Mouse (Mus musculus): ENCODE measurements at regions not wholly inside any gene's neighbourhood (a gene's known extent, or its start where the extent isn't known, plus 50 kb on each side); places are given as distances from the start of the nearest gene placed in this dataset.

DNA sequence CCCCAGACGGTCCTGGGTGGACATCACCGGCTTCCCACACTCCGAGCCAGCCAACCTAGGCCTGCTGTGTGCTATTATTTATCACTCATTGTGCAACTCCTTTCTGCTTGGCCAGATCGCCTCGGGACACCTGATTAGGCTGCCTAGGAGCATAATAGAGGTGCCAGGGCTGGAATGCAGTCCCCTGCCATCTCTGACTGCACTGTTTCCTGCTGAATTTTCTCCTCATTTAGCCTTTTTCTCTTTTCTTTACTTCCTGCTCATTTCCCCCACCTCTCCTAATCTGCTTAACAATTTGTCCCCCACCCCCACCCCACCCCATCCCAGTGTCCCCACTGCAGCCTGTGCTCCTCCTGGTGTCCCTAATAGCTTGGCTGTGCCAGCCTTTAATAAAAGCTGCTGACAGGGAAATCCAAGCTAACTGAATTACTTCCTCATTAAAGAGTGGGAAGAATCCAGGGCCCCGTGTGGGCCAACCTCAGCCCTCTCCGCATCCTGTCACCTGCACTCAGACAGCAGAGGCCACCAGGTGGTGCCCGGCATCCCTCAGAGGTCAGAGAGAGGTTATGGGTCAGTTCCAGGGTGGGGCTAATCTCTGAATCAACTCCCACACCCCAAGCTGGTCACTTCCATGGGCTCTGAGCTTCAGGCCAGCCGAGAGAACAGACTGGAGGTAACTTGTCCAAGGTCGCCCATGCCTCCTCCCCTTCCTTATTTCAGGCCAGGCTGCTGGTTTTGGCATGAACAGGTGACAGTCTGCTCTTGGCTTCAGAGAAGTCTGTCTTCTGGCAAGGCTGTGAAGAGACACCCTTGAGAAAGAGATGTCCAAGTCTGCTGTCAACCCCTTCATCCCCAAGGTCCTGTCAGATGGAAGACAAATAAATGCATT is 269.3 kb upstream of the Sdk2 start:
- WGBS (ENCODE audit: insufficient replicate concordance) = 53% methylated on average over 10 of the region's 10 CpGs

DNA sequence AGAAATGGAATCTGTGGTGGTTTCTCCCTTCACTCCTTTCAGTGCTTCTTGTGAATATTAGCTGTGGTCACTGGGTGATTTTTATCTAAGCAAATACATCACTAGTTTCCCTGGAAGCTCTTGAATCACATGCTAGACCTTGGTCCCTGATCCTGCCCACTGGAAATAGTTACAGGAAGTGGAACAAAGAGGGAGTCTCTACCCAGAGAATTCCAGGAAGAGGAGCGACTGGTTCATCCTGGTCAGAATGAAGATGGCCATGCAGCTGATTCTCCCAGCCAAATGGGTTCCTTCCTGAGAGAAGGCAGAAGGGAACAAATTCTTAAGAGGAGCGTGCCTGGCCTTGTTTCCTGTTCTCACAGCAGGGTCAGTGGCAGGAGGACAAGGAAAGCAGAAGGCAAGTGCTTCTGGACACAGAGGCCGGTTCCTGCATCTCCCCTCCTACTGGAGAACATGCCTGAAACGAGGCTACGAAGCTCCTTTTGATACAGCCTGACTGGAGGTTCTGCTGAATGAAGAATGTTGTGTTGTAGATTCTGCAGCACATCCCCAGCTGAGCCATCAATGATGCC is 264.8 kb upstream of the Sdk2 start:
- Histone ChIP-seq H3K4me3 (ENCODE audit: low read depth, low read length) (no peak overlapping the region), H3K9ac (ENCODE audit: low read depth, low read length) (no peak overlapping the region), H3K9me3 (replicated peaks; ENCODE audit: control insufficient read depth, low read length) (no peaks in the 10 kb centered on the region), H3K4me1 (ENCODE audit: control insufficient read depth, insufficient read depth, low read length) (no peaks in the 10 kb centered on the region), H3K27me3 (ENCODE audit: control insufficient read depth, insufficient read depth, low read length) (no peaks in the 10 kb centered on the region), H3K36me3 (ENCODE audit: control insufficient read depth, insufficient read depth, low read length) (no peaks in the 10 kb centered on the region), H3K4me2 (no peak overlapping the region), H3K27ac (ENCODE audit: low read depth, low read length) (no peak overlapping the region)
- no peak for ATAC-seq (replicated peaks; ENCODE audit: insufficient number of reproducible peaks, low FRiP score, low TSS enrichment)
- WGBS (ENCODE audit: insufficient replicate concordance) = 57% methylated on average over 5 of the region's 5 CpGs

More for the DNA sequence above, 269.3 kb upstream of the Sdk2 start:
- Histone ChIP-seq H3K4me1 (ENCODE audit: control insufficient read depth, insufficient read depth, low read length) (no peaks in the 10 kb centered on the region), H3K27me3 (ENCODE audit: control insufficient read depth, insufficient read depth, low read length) (no peaks in the 10 kb centered on the region), H3K36me3 (ENCODE audit: control insufficient read depth, insufficient read depth, low read length) (no peaks in the 10 kb centered on the region), H3K27ac (ENCODE audit: low read depth, low read length) (no peak overlapping the region), H3K4me3 (ENCODE audit: low read depth, low read length) (no peak overlapping the region), H3K4me2 (no peak overlapping the region), H3K9ac (ENCODE audit: low read depth, low read length) (no peak overlapping the region), H3K9me3 (replicated peaks; ENCODE audit: control insufficient read depth, low read length) (no peaks in the 10 kb centered on the region)
- ATAC-seq (replicated peaks; ENCODE audit: insufficient number of reproducible peaks, low FRiP score, low TSS enrichment) = no peak

DNA sequence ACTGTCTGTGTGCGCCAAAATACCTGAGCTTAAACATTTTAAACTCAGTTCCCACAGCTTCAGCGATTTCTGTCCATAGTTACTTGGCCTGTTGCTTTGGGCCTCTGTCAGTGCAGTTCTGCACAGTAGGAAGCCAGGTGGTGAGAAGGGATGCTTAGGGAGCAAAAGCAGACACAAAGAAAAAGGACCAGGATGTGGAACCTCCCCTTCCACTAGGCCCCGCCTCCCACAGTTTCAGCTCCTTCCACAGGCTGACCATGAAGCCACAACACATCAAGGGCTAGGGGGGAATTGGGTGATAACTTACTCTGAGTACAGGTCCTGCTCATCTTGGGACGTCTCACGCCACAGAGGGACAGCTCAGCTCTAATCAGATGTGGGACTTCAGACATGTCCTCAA is 263.5 kb upstream of the Sdk2 start:
- Histone ChIP-seq H3K27ac (ENCODE audit: low read depth, low read length) (no peak overlapping the region), H3K9me3 (replicated peaks; ENCODE audit: control insufficient read depth, low read length) (no peaks in the 10 kb centered on the region), H3K4me1 (ENCODE audit: control insufficient read depth, insufficient read depth, low read length) (no peaks in the 10 kb centered on the region), H3K9ac (ENCODE audit: low read depth, low read length) (no peak overlapping the region), H3K4me3 (ENCODE audit: low read depth, low read length) (no peak overlapping the region), H3K27me3 (ENCODE audit: control insufficient read depth, insufficient read depth, low read length) (no peaks in the 10 kb centered on the region), H3K36me3 (ENCODE audit: control insufficient read depth, insufficient read depth, low read length) (no peaks in the 10 kb centered on the region), H3K4me2 (no peak overlapping the region)
- 83% methylated on average over 5 of the region's 5 CpGs for whole genome bisulfite sequencing (ENCODE audit: insufficient replicate concordance)
- no peak for ATAC-seq (replicated peaks; ENCODE audit: insufficient number of reproducible peaks, low FRiP score, low TSS enrichment)

DNA sequence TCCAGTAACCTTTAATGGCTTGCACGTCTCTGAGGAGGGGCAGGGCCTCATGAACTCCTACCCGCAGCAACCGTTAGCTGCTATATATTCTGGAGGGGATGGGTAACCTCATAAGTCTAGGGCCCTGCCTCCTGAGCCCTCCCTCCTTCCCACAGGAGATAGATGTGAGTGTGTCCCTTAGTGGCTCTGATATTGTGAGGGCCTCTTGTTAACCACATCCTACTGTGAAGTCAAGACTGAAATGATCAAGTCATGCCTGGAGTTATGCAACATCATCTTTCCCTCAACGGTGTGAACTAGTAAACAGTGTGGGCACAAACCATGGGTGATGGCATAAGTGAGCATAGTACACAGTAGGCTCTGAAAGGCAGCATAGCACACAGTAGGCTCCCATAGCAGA is 255.8 kb upstream of the Sdk2 start:
- H3K36me3 ChIP-seq (ENCODE audit: control insufficient read depth, insufficient read depth, low read length) = no peaks in the 10 kb centered on the region
- H3K27ac ChIP-seq (ENCODE audit: low read depth, low read length) = no peak overlapping the region
- H3K4me3 ChIP-seq (ENCODE audit: low read depth, low read length) = no peak overlapping the region
- H3K4me2 ChIP-seq = no peak overlapping the region
- WGBS (ENCODE audit: insufficient replicate concordance) = 77% methylated on average over 4 of the region's 4 CpGs
- no peaks in the 10 kb centered on the region for H3K27me3 ChIP-seq (ENCODE audit: control insufficient read depth, insufficient read depth, low read length)
- H3K4me1 ChIP-seq (ENCODE audit: control insufficient read depth, insufficient read depth, low read length) = no peaks in the 10 kb centered on the region; the same call in none of the 2 replicates
- ATAC-seq (replicated peaks; ENCODE audit: insufficient number of reproducible peaks, low FRiP score, low TSS enrichment) = no peak
- no peaks in the 10 kb centered on the region for H3K9me3 ChIP-seq (replicated peaks; ENCODE audit: control insufficient read depth, low read length)
- H3K9ac ChIP-seq (ENCODE audit: low read depth, low read length) = no peak overlapping the region

DNA sequence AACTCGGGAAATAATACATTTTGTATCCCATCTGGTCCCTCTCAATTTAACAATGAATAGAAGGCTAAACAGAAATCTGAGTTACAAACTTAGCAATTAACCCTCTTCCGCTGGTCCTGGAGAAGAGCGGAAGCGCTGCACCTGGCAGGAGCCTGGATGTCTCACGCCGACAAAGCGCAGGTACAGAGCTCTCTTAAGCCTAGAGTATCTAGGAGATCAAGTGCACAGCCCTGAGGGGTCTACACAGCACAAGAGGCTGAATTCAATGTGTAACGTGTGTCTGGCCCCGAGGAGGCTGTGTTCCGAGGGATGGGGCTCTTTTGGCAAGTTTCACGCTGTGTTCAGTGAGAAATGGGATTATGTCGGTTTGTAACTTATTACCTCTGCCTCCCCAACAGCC is 255.1 kb upstream of the Sdk2 start:
- H3K27me3 ChIP-seq (ENCODE audit: control insufficient read depth, insufficient read depth, low read length) = no peaks in the 10 kb centered on the region
- no peak for ATAC-seq (replicated peaks; ENCODE audit: insufficient number of reproducible peaks, low FRiP score, low TSS enrichment)
- H3K4me3 ChIP-seq (ENCODE audit: low read depth, low read length) = no peak overlapping the region
- H3K4me2 ChIP-seq = no peak overlapping the region
- H3K4me1 ChIP-seq (ENCODE audit: control insufficient read depth, insufficient read depth, low read length) = no peaks in the 10 kb centered on the region; the same call in none of the 2 replicates
- no peak overlapping the region for H3K9ac ChIP-seq (ENCODE audit: low read depth, low read length)
- no peaks in the 10 kb centered on the region for H3K36me3 ChIP-seq (ENCODE audit: control insufficient read depth, insufficient read depth, low read length)
- no peak overlapping the region for H3K27ac ChIP-seq (ENCODE audit: low read depth, low read length)
- 84% methylated on average over 12 of the region's 12 CpGs for WGBS (ENCODE audit: insufficient replicate concordance)
- H3K9me3 ChIP-seq (replicated peaks; ENCODE audit: control insufficient read depth, low read length) = no peaks in the 10 kb centered on the region

DNA sequence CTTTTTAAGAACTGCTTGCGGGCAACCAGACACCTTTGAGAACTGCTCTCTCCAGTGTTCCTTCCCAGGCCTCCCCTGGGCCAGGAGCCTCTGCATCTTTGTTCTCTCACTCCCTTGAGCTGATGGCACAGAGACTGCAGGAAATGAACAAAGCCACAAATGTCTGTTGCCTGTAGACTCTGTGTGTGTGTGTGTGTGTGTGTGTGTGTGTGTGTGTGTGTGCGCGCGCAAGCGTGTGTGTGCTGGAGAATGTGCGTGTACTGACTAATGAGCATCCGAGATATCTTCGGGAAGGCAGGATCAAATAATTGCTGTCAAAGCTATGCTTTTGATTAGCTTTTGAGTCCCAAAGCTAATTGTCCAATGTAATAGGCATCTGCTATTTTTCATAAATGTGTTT is 254.7 kb upstream of the Sdk2 start:
- no peaks in the 10 kb centered on the region; the same call in none of the 2 replicates for H3K4me1 ChIP-seq (ENCODE audit: control insufficient read depth, insufficient read depth, low read length)
- H3K9ac ChIP-seq (ENCODE audit: low read depth, low read length) = no peak overlapping the region
- no peak overlapping the region for H3K27ac ChIP-seq (ENCODE audit: low read depth, low read length)
- ATAC-seq (replicated peaks; ENCODE audit: insufficient number of reproducible peaks, low FRiP score, low TSS enrichment) = no peak
- no peaks in the 10 kb centered on the region for H3K9me3 ChIP-seq (replicated peaks; ENCODE audit: control insufficient read depth, low read length)
- no peaks in the 10 kb centered on the region for H3K36me3 ChIP-seq (ENCODE audit: control insufficient read depth, insufficient read depth, low read length)
- H3K4me2 ChIP-seq = no peak overlapping the region
- no peak overlapping the region for H3K4me3 ChIP-seq (ENCODE audit: low read depth, low read length)
- 94% methylated on average over 8 of the region's 8 CpGs for WGBS (ENCODE audit: insufficient replicate concordance)
- H3K27me3 ChIP-seq (ENCODE audit: control insufficient read depth, insufficient read depth, low read length) = no peaks in the 10 kb centered on the region

DNA sequence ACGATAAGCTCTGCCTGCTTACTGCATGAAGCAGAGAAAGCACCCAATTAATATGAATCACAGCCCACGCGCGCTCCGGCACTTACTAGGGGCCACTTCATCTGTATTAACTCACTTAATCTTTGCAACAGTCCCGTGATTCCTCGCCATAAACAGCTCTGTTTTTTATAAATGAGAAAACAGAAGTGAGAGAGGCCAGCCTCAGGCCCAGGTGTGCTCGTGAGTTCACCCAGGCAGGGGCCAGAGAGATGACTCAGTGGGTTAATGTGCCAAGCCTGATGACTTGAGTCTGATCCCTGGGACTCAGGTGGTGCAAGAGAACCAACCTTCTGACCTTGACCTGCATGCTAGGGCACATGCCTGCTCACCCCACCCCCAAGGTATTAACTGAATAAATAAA is 248.4 kb upstream of the Sdk2 start:
- no peak for ATAC-seq (replicated peaks; ENCODE audit: insufficient number of reproducible peaks, low FRiP score, low TSS enrichment)
- H3K4me1 ChIP-seq (ENCODE audit: control insufficient read depth, insufficient read depth, low read length) = peaks cover 4% of the 10 kb centered on the region
- no peak overlapping the region for H3K4me3 ChIP-seq (ENCODE audit: low read depth, low read length)
- H3K36me3 ChIP-seq (ENCODE audit: control insufficient read depth, insufficient read depth, low read length) = no peaks in the 10 kb centered on the region
- no peaks in the 10 kb centered on the region for H3K9me3 ChIP-seq (replicated peaks; ENCODE audit: control insufficient read depth, low read length)
- H3K9ac ChIP-seq (ENCODE audit: low read depth, low read length) = no peak overlapping the region
- 80% methylated on average over 8 of the region's 8 CpGs for WGBS (ENCODE audit: insufficient replicate concordance)
- no peak overlapping the region for H3K4me2 ChIP-seq
- no peak overlapping the region for H3K27ac ChIP-seq (ENCODE audit: low read depth, low read length)
- H3K27me3 ChIP-seq (ENCODE audit: control insufficient read depth, insufficient read depth, low read length) = peaks cover 15% of the 10 kb centered on the region; the same call in 1 of the 2 replicates

DNA sequence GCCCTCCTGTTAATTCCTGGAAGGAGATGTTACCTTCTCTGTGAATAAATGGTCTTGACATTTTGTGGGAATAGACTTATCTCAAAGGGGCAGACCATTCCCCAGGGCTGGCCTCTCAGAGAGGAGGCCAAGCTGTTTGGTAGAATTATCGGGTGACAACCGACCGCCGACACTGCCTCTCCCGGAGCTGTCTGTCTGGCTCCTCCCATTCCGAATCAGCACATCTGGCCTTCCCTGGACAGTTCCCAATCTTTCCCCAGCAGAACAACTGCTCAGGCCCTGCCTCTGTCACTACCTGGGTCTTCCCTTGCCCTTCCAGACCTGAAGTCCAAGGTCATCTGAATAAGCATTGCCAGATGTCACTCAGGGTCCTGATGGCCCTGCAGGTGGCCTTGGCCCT is 246.8 kb upstream of the Sdk2 start:
- H3K27me3 ChIP-seq (ENCODE audit: control insufficient read depth, insufficient read depth, low read length) = peaks cover 15% of the 10 kb centered on the region; the same call in 1 of the 2 replicates
- 18% methylated on average over 6 of the region's 6 CpGs for WGBS (ENCODE audit: insufficient replicate concordance)
- H3K36me3 ChIP-seq (ENCODE audit: control insufficient read depth, insufficient read depth, low read length) = no peaks in the 10 kb centered on the region
- H3K9ac ChIP-seq (ENCODE audit: low read depth, low read length) = no peak overlapping the region
- H3K4me3 ChIP-seq (ENCODE audit: low read depth, low read length) = no peak overlapping the region
- no peak for ATAC-seq (replicated peaks; ENCODE audit: insufficient number of reproducible peaks, low FRiP score, low TSS enrichment)
- H3K27ac ChIP-seq (ENCODE audit: low read depth, low read length) = no peak overlapping the region
- no peaks in the 10 kb centered on the region for H3K9me3 ChIP-seq (replicated peaks; ENCODE audit: control insufficient read depth, low read length)
- no peak overlapping the region for H3K4me2 ChIP-seq
- H3K4me1 ChIP-seq (ENCODE audit: control insufficient read depth, insufficient read depth, low read length) = peaks cover 4% of the 10 kb centered on the region
